Mouse (Mus musculus) MEL (cell line): ENCODE measurements around the gene Hspa5. TPM values are rescaled to one million over a fixed set of nuclear protein-coding genes. Genes with fewer than 3 reads are reported as not detected.

Experiments used
- DNase-seq: peaks from one replicate; pipeline ENCODE4 v3.0.0; 2011; ENCODE audit warnings: low read depth, low spot score
- H3K27ac ChIP-seq: 2 replicates; pipeline ENCODE4 v1.5.1; 2012; ENCODE audit warnings: low read depth, mild to moderate bottlenecking, control low read depth, low read length, moderate library complexity; ENCODE audit not compliant: control insufficient read depth
- H3K27me3 ChIP-seq, 2 experiments: fragments of 150-350 bp in 1 of 2; sonication (generic) in 1 of 2; 2 replicates each; pipeline ENCODE4 v1.6.1; 2012; ENCODE audit warnings: low read length in 2 of 2, mild to moderate bottlenecking in 2 of 2, improper control_type of control experiment in 1 of 2, moderate library complexity in 1 of 2; ENCODE audit not compliant: insufficient read depth in 2 of 2, control insufficient read depth in 1 of 2
- H3K36me3 ChIP-seq, 2 experiments: 2 replicates each; pipeline ENCODE4 v1.6.1; 2012 to 2014; ENCODE audit warnings: low read length in 2 of 2, improper control_type of control experiment in 1 of 2, inconsistent platforms in 1 of 2, mild to moderate bottlenecking in 1 of 2; ENCODE audit not compliant: insufficient read depth in 2 of 2, control insufficient read depth in 1 of 2
- H3K4me1 ChIP-seq, 2 experiments: fragments of 150-350 bp in 1 of 2; sonication (generic) in 1 of 2; 2 replicates each; pipeline ENCODE4 v1.6.1; 2012; ENCODE audit warnings: low read length in 2 of 2, improper control_type of control experiment in 1 of 2, mild to moderate bottlenecking in 1 of 2; ENCODE audit not compliant: insufficient read depth in 2 of 2, control insufficient read depth in 1 of 2
- H3K4me3 ChIP-seq, 2 experiments: fragments of 150-350 bp in 1 of 2; sonication (generic) in 1 of 2; 2 replicates each; pipeline ENCODE4 v1.5.1; 2012; ENCODE audit warnings: low read depth in 2 of 2, low read length in 2 of 2, mild to moderate bottlenecking in 2 of 2, moderate library complexity in 2 of 2, control low read depth in 1 of 2, improper control_type of control experiment in 1 of 2; ENCODE audit not compliant: control insufficient read depth in 1 of 2, insufficient read depth in 1 of 2
- H3K79me2 ChIP-seq: 2 replicates; pipeline ENCODE4 v1.6.1; 2012; ENCODE audit warnings: mild to moderate bottlenecking, low read length, moderate library complexity; ENCODE audit not compliant: control insufficient read depth, poor library complexity, insufficient read depth
- H3K9ac ChIP-seq: 2 replicates; pipeline ENCODE4 v1.6.1; 2012; ENCODE audit warnings: low read depth, mild to moderate bottlenecking, control low read depth, low read length, moderate library complexity; ENCODE audit not compliant: control insufficient read depth, poor library complexity, severe bottlenecking
- H3K9me3 ChIP-seq: fragments of 150-350 bp; sonication (generic); replicated peaks from 2 replicates; pipeline ENCODE4 v1.6.1; 2012; ENCODE audit warnings: mild to moderate bottlenecking, low read length, improper control_type of control experiment, moderate library complexity; ENCODE audit not compliant: insufficient read depth
- BHLHE40 ChIP-seq: IDR thresholded peaks from 2 replicates; pipeline ENCODE4 v1.6.1; 2012; ENCODE audit warnings: low read depth, mild to moderate bottlenecking, inconsistent platforms, low read length, improper control_type of control experiment, borderline replicate concordance
- CHD1 ChIP-seq: IDR thresholded peaks from 2 replicates; pipeline ENCODE4 v1.6.1; 2012; ENCODE audit warnings: low read depth, mild to moderate bottlenecking, inconsistent platforms, low read length, improper control_type of control experiment
- CHD2 ChIP-seq: IDR thresholded peaks from 2 replicates; pipeline ENCODE4 v1.6.1; 2011; ENCODE audit warnings: low read length, improper control_type of control experiment
- EP300 ChIP-seq, 2 experiments: IDR thresholded peaks; 2 replicates each; pipeline ENCODE4 v1.6.1; 2011; ENCODE audit warnings: improper control_type of control experiment in 2 of 2, low read length in 2 of 2, low read depth in 1 of 2, mild to moderate bottlenecking in 1 of 2
- ETS1 ChIP-seq: IDR thresholded peaks from 2 replicates; pipeline ENCODE4 v1.6.1; 2012; ENCODE audit warnings: low read depth, mild to moderate bottlenecking, inconsistent platforms, low read length, improper control_type of control experiment, moderate library complexity
- GABPA ChIP-seq: IDR thresholded peaks from 2 replicates; pipeline ENCODE4 v1.6.1; 2012; ENCODE audit warnings: low read depth, mild to moderate bottlenecking, inconsistent platforms, low read length, improper control_type of control experiment, moderate library complexity
- GATA1 ChIP-seq: IDR thresholded peaks from 2 replicates; pipeline ENCODE4 v1.6.1; 2011; ENCODE audit warnings: low read depth, low read length, improper control_type of control experiment
- HCFC1 ChIP-seq: IDR thresholded peaks from 2 replicates; pipeline ENCODE4 v1.6.1; 2012; ENCODE audit warnings: low read depth, mild to moderate bottlenecking, inconsistent platforms, low read length, improper control_type of control experiment, moderate library complexity
- KAT2A ChIP-seq: conservative IDR thresholded peaks from 2 replicates; pipeline ENCODE4 v1.6.1; 2012; ENCODE audit warnings: low read depth, low read length, improper control_type of control experiment, inconsistent platforms
- MAFK ChIP-seq: IDR thresholded peaks from 2 replicates; pipeline ENCODE4 v1.6.1; 2011; ENCODE audit warnings: low read depth, mild to moderate bottlenecking, low read length, improper control_type of control experiment, borderline replicate concordance
- MAX ChIP-seq: IDR thresholded peaks from 2 replicates; pipeline ENCODE4 v1.6.1; 2011; ENCODE audit warnings: low read length, improper control_type of control experiment
- MEF2A ChIP-seq: IDR thresholded peaks from 2 replicates; pipeline ENCODE4 v1.6.1; 2014; ENCODE audit warnings: low read depth, mild to moderate bottlenecking, inconsistent platforms, low read length, improper control_type of control experiment; ENCODE audit not compliant: poor library complexity, insufficient replicate concordance, severe bottlenecking; ENCODE audit errors: extremely low read depth
- MXI1 ChIP-seq: IDR thresholded peaks from 2 replicates; pipeline ENCODE4 v1.6.1; 2011; ENCODE audit warnings: mild to moderate bottlenecking, low read depth, low read length, improper control_type of control experiment
- MYC ChIP-seq: IDR thresholded peaks from 2 replicates; pipeline ENCODE4 v1.6.1; 2011; ENCODE audit warnings: low read depth, mild to moderate bottlenecking, low read length, improper control_type of control experiment, moderate library complexity
- NRF1 ChIP-seq: IDR thresholded peaks from 2 replicates; pipeline ENCODE4 v1.6.1; 2014; ENCODE audit warnings: low read depth, mild to moderate bottlenecking, inconsistent platforms, low read length, improper control_type of control experiment, moderate library complexity; ENCODE audit not compliant: poor library complexity, insufficient read depth, severe bottlenecking
- POLR2A ChIP-seq, 2 experiments: IDR thresholded peaks; 2 replicates each; pipeline ENCODE4 v1.6.1; 2011 to 2012; ENCODE audit warnings: low read length in 2 of 2, mild to moderate bottlenecking in 2 of 2, control low read depth in 1 of 2, improper control_type of control experiment in 1 of 2, low read depth in 1 of 2, moderate library complexity in 1 of 2; ENCODE audit not compliant: control insufficient read depth in 1 of 2, insufficient read depth in 1 of 2, poor library complexity in 1 of 2
- POLR2AphosphoS2 ChIP-seq: IDR thresholded peaks from 2 replicates; pipeline ENCODE4 v1.6.1; 2011; ENCODE audit warnings: low read length, improper control_type of control experiment
- POLR2AphosphoS5 ChIP-seq: IDR thresholded peaks from 2 replicates; pipeline ENCODE4 v1.6.1; 2012; ENCODE audit warnings: low read depth, borderline replicate concordance, mild to moderate bottlenecking, inconsistent platforms, low read length, moderate library complexity, mixed read lengths
- RAD21 ChIP-seq: IDR thresholded peaks from 2 replicates; pipeline ENCODE4 v1.6.1; 2011; ENCODE audit warnings: mild to moderate bottlenecking, low read depth, low read length, improper control_type of control experiment
- RCOR1 ChIP-seq: IDR thresholded peaks from 2 replicates; pipeline ENCODE4 v1.6.1; 2012; ENCODE audit warnings: low read depth, mild to moderate bottlenecking, inconsistent platforms, low read length, improper control_type of control experiment
- SIN3A ChIP-seq: IDR thresholded peaks from 2 replicates; pipeline ENCODE4 v1.6.1; 2012; ENCODE audit warnings: low read length, improper control_type of control experiment, inconsistent platforms
- TAL1 ChIP-seq: IDR thresholded peaks from 2 replicates; pipeline ENCODE4 v1.6.1; 2012; ENCODE audit warnings: mild to moderate bottlenecking, inconsistent platforms, low read length, moderate library complexity, mixed read lengths
- TBP ChIP-seq: IDR thresholded peaks from 2 replicates; pipeline ENCODE4 v1.8.0; 2011; ENCODE audit warnings: low read depth, low read length, improper control_type of control experiment
- TCF12 ChIP-seq: IDR thresholded peaks from 2 replicates; pipeline ENCODE4 v1.6.1; 2014; ENCODE audit warnings: low read depth, mild to moderate bottlenecking, inconsistent platforms, low read length, improper control_type of control experiment, moderate library complexity
- UBTF ChIP-seq: IDR thresholded peaks from 2 replicates; pipeline ENCODE4 v1.6.1; 2012; ENCODE audit warnings: low read depth, mild to moderate bottlenecking, inconsistent platforms, low read length, improper control_type of control experiment, moderate library complexity, borderline replicate concordance; ENCODE audit not compliant: insufficient read depth
- USF1 ChIP-seq: IDR thresholded peaks from 2 replicates; pipeline ENCODE4 v1.6.1; 2014; ENCODE audit warnings: low read depth, mild to moderate bottlenecking, inconsistent platforms, low read length, improper control_type of control experiment, moderate library complexity
- USF2 ChIP-seq, 2 experiments: IDR thresholded peaks; 2 replicates each; pipeline ENCODE4 v1.6.1; 2011 to 2012; ENCODE audit warnings: improper control_type of control experiment in 2 of 2, low read length in 2 of 2, borderline replicate concordance in 1 of 2, inconsistent platforms in 1 of 2, low read depth in 1 of 2, mild to moderate bottlenecking in 1 of 2; ENCODE audit not compliant: insufficient read depth in 1 of 2
- ZKSCAN1 ChIP-seq: IDR thresholded peaks from 2 replicates; pipeline ENCODE4 v1.6.1; 2012; ENCODE audit warnings: low read depth, mild to moderate bottlenecking, inconsistent platforms, low read length, improper control_type of control experiment, moderate library complexity
- ZMIZ1 ChIP-seq: IDR thresholded peaks from 2 replicates; pipeline ENCODE4 v1.6.1; 2012; ENCODE audit warnings: low read depth, mild to moderate bottlenecking, inconsistent platforms, low read length, improper control_type of control experiment, moderate library complexity
- ZNF384 ChIP-seq: IDR thresholded peaks from 2 replicates; pipeline ENCODE4 v1.6.1; 2012; ENCODE audit warnings: low read depth, mild to moderate bottlenecking, inconsistent platforms, low read length, improper control_type of control experiment
- polyA plus RNA-seq, 2 experiments: library from polyadenylated mRNA; stranded (reverse) in 1 of 2; unstranded in 1 of 2; fragments of >175 nt in 1 of 2; fragments of >200 nt in 1 of 2; gene quantifications; 2 replicates each; pipeline versions ENCODE4 v1.2.1 to v1.2.4; 2012; ENCODE audit warnings: low replicate concordance in 2 of 2, low read depth in 1 of 2; ENCODE audit not compliant: insufficient read length in 2 of 2, insufficient read depth in 1 of 2, missing spikeins in 1 of 2
- total RNA-seq: library from RNA; depleted of rRNA; stranded (reverse); fragments of 300-350 nt; gene quantifications from 2 replicates; pipeline ENCODE4 v1.2.3, GENCODE M21; 2012

Hspa5 gene
- total and polyA plus RNA-seq, 3 experiments, result 147 to 1,250 (median 649) TPM

GRCm38 (mm10) chr2:34804172-34804571 lies 32.4 kb downstream of the Hspa5 start:
- Histone ChIP-seq H3K27me3 (no peaks in the 10 kb centered on the region), H3K27ac (peak overlapping the region; percentile 47), H3K9ac (peak overlapping the region; percentile 11; the same call in 1 of the 2 replicates), H3K79me2 (peaks cover 53% of the 10 kb centered on the region), H3K9me3 (no peaks in the 10 kb centered on the region), H3K4me3 (0 out of 4 replicates have a peak overlapping the region, but pooled peaks of 1 of the 2 experiments have one; percentile 98), H3K4me1 (peaks cover 21 to 36% of the 10 kb centered on the region in 2 experiments), H3K36me3 (peaks cover 5 to 61% of the 10 kb centered on the region in 2 experiments)
- DNase-seq, result no peak
- TF ChIP-seq TBP, result peak; percentile 63; the same call in 1 of the 2 replicates
- TF ChIP-seq RAD21, result no peak

- peak; percentile 75 for DNase-seq
- H3K9ac ChIP-seq, result no peak overlapping the region
- H3K9me3 ChIP-seq, result no peaks in the 10 kb centered on the region
- peaks cover 26 to 36% of the 10 kb centered on the region in 2 experiments for H3K4me1 ChIP-seq
- H3K27ac ChIP-seq, result no peak overlapping the region
- H3K4me3 ChIP-seq, result peak overlapping the region in 1 of 2 experiments; percentile 19; a peak in 1 of 4 replicates
- H3K36me3 ChIP-seq, result peaks cover 5 to 67% of the 10 kb centered on the region in 2 experiments
- H3K79me2 ChIP-seq, result peaks cover 51% of the 10 kb centered on the region
- TF ChIP-seq NRF1 (no peak), MAX (peak; percentile 76), POLR2AphosphoS2 (no peak; the same call in 1 of the 2 replicates), CHD2 (no peak), KAT2A (no peak; the same call in 1 of the 2 replicates), UBTF (no peak), TAL1 (peak; percentile 81), ZMIZ1 (no peak; the same call in 1 of the 2 replicates), TBP (no peak), MXI1 (peak; percentile 94), BHLHE40 (peak; percentile 80), SIN3A (peak; percentile 80), MYC (peak; percentile 48; the same call in 1 of the 2 replicates), POLR2AphosphoS5 (no peak), ZNF384 (no peak), EP300 (IDR thresholded peaks at IDR 0.05; ENCODE audit: low read depth in 1 of 2, low read length in 2 of 2) (peak; percentile 63 to 76; a peak in 3 of 4 replicates), ETS1 (peak; percentile 88), ZKSCAN1 (no peak), TCF12 (peak; percentile 87), USF1 (peak; percentile 85), CHD1 (no peak), POLR2A (IDR thresholded peaks at IDR 0.05; ENCODE audit: control insufficient read depth in 1 of 2, insufficient read depth in 1 of 2, low read depth in 1 of 2, low read length in 2 of 2, poor library complexity in 1 of 2) (no peak), USF2 (IDR thresholded peaks at IDR 0.05; ENCODE audit: borderline replicate concordance in 1 of 2, insufficient read depth in 1 of 2, low read depth in 1 of 2, low read length in 2 of 2) (0 out of 4 replicates have a peak, but pooled peaks of 1 of the 2 experiments have one; percentile 43), RCOR1 (0 out of 2 replicates have a peak, but pooled peaks have one; percentile 19), HCFC1 (no peak), GABPA (no peak), MEF2A (peak; percentile 63; the same call in 1 of the 2 replicates), GATA1 (peak; percentile 65), MAFK (no peak; the same call in 1 of the 2 replicates)
- no peaks in the 10 kb centered on the region for H3K27me3 ChIP-seq
Measured at GRCm38 (mm10) chr2:34804815-34805214, 33.0 kb downstream of the Hspa5 start.
